Mouse (Mus musculus): ENCODE data around the gene Mertk.

DNA sequence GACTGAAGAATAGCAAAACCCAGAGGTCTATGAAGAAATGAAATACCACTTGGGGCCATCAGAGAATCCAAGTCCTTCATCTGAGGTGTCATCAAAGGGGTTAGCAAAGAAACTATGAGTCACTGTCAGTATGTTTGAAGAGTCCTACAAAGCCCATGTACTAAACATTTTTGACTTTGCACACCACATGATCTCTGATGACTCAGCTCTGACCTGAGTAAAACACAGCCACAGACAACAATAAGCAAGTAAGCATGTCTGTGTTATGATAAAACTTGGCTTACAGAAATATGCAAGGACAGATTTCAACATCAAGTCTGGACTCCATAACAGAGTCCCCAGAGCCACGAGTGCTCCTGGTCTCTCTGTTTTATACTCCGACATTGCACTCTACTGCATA lies 134.3 kb downstream of the Mertk start:
- TF ChIP-seq CTCF (IDR thresholded peaks at IDR 0.05; ENCODE audit: borderline replicate concordance, insufficient read depth, low read length) (no peak), POLR2A (IDR thresholded peaks at IDR 0.05; ENCODE audit: low read depth, low read length) (no peak)

Data from embryonic fibroblast, embryonic 13.5 days (primary cell).